In the genomic region with DNA sequence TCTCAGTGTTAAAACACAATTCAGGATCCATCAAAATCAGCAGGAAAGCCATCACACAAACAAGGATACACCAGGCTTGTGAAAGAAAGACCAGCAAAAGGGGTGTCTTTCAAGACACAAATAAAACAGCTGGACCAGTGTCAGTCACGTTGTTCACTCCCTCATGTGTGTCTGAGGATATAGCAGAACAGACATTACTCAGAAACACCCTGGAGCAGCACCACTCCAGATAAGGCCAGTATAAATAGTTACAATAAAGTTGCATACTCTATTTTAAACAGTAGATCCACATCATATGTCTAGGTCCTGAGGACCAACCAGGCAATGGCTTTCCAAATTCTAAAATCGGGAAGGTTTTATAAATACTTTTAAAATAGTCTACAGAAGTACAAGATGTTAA, we compare ENCODE assay signal across 20 mouse cellular contexts.
"Had no signal": no experiment of that assay in that cellular context is flagged by ENCODE, and none has a peak within 500 bp of the region (broad histone marks: within the 10 kb centered on the region; RNA-seq: fewer than 3 reads in every experiment).

No protein-coding gene starts in this region.

- H3K27ac ChIP-seq: kidney, embryonic 15.5 days; left cerebral cortex, adult 2 months; liver, embryonic 13.5 days; midbrain, embryonic 10.5 days; neural tube, embryonic 12.5 days; neural tube, embryonic 15.5 days; stomach, postnatal 0 days had no signal

- H3K4me3 ChIP-seq: kidney, embryonic 15.5 days; left cerebral cortex, adult 2 months; liver, embryonic 13.5 days; megakaryocyte, embryonic 14.5 days; midbrain, embryonic 10.5 days; neural tube, embryonic 12.5 days; neural tube, embryonic 15.5 days had no signal

- DNase-seq: kidney, adult 8-10 months; kidney, postnatal 10 days; kidney, postnatal 36 days; layer of hippocampus, postnatal 36 days; liver, embryonic 13.5 days; lung, postnatal 36 days; midbrain, embryonic 14.5 days; right cerebral cortex, adult 18-20 months; right cerebral cortex, postnatal 14 days; right cerebral cortex, postnatal 4 days; thymus, adult 2 months; thymus, postnatal 14 days; thymus, postnatal 4 days had no signal

- H3K4me1 ChIP-seq: kidney, embryonic 15.5 days; liver, embryonic 13.5 days; midbrain, embryonic 10.5 days; neural tube, embryonic 12.5 days; neural tube, embryonic 15.5 days had no signal

- H3K27me3 ChIP-seq: kidney, embryonic 15.5 days; liver, embryonic 13.5 days; megakaryocyte, embryonic 14.5 days; neural tube, embryonic 12.5 days; neural tube, embryonic 15.5 days had no signal

- H3K9me3 ChIP-seq: kidney, embryonic 15.5 days; liver, embryonic 13.5 days; megakaryocyte, embryonic 14.5 days; midbrain, embryonic 10.5 days; neural tube, embryonic 12.5 days; neural tube, embryonic 15.5 days had no signal

- H3K9ac ChIP-seq: kidney, embryonic 15.5 days; liver, embryonic 13.5 days; neural tube, embryonic 12.5 days; neural tube, embryonic 15.5 days had no signal

- H3K4me2 ChIP-seq: kidney, embryonic 15.5 days; liver, embryonic 13.5 days; neural tube, embryonic 12.5 days; neural tube, embryonic 15.5 days had no signal

- H3K36me3 ChIP-seq: kidney, embryonic 15.5 days; liver, embryonic 13.5 days; midbrain, embryonic 10.5 days; neural tube, embryonic 12.5 days; neural tube, embryonic 15.5 days had no signal
